Mouse (Mus musculus): ENCODE data around the gene Cdk5r1. TPM values are rescaled to one million over a fixed set of nuclear protein-coding genes. Genes with fewer than 3 reads are reported as not detected.

The Cdk5r1 gene
- polyA plus RNA-seq, 1 experiment: 1.6 TPM

DNA sequence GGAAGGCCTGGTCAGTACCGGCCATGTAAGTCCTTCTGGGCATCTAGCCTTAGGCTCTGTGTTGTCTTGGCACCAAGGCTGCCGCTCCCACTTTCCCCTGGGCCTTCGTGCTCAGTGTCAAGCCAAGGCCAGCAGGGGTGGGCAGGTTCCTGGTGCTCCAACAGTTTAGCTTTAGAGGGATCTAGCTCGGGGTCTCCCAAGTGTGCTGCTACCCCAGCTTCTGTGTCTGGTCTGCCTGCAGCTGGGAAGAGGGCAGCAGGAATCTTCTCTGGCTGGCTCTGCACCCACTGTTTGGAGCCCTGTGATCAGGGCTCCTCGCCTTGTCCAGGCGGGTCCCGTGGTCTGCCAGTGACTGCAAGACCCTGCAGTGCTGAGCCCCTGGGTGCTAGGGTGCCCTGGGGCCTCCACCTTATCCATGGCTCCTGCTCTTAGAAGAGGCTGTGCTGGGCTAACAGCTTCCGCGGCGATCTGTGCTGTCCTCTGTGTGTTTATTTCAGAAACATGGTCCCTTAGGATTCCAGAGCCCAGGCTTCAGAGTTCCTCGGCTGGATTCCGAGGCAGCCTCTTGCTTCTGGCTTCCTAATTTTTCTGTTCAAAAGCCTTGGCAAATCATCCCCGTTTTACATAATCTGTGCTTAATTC is 4.7 kb downstream of the Cdk5r1 start:
- no peak for DNase-seq (ENCODE audit: low read depth)

DNA sequence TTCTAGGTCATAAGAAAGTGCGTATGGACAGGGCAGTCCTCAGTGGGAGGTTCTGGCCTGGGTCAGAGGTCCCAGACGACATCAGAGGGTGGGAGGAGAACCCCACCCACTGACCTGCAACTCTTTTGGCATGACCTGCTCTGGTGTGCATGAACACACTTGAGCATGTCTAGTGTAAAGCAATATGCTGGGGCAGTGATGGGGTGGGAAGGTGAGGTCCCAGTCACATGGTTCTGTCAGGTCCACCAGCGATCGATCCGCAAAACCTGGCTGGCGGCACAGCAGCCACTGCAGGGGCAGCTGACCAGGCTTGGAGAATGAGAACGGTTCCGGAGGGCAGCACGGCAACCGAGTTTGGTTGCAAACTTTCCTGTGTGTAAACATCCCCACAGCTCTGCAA is 5.5 kb downstream of the Cdk5r1 start:
- no peak for DNase-seq (ENCODE audit: low read depth)

DNA sequence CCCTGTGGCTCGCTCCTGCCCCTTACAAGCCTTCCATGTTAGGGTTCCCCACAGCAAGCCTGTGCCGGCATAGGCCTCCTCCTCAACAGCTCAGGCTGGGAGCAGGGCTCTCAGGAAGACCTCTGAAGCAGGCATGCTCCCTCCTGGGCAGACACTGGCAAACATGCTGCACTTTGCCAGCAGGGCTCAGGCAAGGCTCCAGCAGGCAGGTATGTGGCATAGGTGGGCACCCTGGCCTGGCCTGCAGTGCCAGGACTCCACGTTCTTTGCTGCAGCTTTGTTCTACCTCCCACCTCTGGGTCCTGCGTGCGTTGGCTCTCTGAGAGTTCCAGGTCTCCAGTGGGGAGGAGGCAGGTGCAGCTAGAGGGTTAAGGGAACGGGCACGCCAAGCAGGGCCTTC is 6.1 kb downstream of the Cdk5r1 start:
- DNase-seq (ENCODE audit: low read depth): no peak

DNA sequence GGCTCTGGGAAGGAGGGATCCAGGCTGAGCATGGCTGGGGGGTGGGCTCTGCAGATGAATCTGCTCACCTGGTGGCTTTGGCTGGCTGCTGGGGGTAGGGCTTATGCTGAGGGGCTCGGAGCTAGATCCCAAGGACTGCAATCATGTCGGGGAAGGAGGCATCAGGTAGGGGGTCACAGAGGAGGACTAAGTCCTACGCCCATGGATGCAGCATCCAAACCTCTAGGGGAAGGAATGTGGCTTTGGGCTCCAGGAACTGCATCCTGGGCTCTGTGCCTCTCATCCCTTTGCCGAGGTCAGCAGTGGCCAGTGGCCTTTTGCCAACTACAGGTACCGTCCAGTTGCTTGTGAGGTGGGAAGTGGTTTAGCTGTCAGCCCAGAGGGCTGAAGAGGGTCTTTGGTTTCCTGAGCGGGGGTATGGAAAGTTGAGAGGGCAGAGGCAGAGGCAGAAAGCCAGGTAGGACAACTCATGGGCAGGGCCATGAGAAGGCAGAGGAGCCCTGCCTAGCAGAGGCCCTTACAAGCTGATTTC is 6.8 kb downstream of the Cdk5r1 start:
- DNase-seq (ENCODE audit: low read depth): no peak

DNA sequence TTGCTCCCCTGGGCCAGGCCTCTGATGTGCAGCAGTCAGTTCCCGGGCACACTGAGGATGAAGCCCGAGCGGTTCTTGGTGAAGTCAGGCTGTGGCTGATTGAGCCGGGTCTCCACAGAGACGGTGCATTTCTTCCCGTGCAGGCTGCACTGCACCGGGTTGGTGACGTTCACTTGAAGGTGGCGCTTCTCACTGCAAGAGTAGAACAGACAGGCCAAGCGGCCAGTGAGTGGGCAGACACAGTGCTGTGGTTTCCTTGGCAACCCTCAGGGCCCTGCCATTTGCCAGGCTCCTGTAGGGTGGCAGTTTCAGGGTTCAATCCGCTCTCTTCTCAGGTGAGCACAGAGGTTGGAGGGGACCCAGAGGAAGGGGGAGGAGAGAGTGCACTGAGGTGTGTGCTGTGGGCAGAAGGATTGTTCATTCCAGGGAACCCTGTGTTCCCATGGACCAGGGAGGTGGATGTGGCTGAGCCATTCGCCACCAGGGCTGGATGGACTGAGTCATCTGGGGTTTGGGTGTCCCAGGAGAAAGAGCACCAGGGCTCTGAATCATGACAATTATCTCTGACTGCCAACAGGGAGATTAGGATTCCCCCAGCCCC is 7.5 kb downstream of the Cdk5r1 start:
- DNase-seq (ENCODE audit: low read depth): no peak

DNA sequence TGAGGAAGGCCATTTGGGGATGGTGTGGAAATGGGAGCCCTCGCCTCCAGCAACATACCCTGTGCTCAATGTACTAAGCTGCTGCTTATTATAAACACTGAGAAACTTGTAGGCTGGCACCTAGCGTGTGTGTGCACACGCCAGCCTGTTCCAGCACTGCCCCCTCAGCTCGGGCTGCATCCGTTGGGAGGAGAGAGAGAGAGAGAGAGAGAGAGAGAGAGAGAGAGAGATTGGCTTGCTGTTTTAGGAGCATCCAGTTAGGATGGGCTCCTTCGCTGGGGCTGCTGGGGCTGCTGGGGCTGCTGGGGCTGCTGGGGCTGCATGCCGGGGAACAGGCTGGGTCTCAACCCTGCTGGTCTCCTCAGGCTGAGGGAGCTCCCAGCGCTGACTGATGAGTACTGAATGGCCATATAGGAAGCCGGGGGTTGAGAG is 8.3 kb downstream of the Cdk5r1 start:
- DNase-seq (ENCODE audit: low read depth): no peak

DNA sequence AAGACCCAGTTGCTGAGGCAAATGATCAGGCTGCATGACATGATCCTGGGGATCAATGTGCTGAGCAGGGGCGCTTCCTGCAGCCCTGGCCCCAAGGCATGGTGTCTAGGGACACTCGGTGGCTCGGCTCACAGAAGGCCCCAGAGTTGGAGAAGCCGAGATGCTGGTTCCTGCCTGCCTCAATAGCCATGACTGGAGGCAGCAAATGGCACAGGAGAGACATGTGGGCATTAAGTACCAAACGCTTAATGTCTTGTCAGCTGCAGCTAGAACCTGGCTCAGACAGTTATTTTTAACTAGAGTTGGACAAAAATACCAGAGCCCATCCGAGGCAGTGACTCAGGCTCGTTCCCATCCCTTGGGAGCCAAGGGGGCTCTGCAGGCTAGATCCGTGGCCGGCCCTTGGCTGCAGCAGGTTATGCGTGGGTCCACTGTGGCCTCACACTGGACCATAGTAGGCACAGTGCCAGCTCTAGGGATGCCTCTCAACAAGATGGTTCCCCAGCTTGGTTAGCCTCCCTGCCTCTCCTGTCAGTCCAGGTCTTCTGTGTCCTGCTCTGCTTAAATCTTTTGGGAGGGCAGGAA is 8.9 kb downstream of the Cdk5r1 start:
- DNase-seq (ENCODE audit: low read depth): no peak

DNA sequence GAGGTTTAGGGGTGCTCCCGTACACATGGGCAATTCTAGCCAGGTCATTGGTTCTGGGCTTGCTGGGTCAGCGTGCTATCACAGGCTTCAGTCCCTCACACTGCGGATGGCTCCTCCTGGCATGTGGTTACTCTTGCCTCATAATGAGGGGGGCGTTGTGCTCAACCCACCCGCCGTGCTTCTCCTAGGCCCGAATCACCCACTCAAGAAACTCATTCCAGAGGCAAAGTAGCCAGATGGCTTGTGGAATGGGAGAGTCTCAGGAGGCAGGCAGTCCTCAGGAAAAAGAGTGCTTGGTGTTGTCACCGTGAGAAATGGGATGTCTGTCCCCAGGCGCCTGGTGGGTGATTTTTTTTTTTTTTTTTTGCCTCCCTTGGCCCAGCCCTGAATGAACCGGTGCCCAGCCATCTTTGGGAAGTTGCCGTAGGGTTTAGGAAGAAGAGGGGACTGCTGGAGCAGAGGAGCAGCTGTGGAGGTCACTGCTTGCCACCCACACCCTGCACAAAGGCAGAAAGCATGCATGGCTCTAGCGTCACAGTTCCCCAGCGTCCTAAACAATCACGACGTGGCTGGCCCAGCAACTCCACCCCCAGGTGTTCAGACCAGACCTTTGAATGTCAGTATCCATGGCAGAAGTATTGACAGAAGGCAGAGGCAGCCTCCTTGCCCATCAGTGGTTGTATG is 11.2 kb downstream of the Cdk5r1 start:
- DNase-seq (ENCODE audit: low read depth): no peak

DNA sequence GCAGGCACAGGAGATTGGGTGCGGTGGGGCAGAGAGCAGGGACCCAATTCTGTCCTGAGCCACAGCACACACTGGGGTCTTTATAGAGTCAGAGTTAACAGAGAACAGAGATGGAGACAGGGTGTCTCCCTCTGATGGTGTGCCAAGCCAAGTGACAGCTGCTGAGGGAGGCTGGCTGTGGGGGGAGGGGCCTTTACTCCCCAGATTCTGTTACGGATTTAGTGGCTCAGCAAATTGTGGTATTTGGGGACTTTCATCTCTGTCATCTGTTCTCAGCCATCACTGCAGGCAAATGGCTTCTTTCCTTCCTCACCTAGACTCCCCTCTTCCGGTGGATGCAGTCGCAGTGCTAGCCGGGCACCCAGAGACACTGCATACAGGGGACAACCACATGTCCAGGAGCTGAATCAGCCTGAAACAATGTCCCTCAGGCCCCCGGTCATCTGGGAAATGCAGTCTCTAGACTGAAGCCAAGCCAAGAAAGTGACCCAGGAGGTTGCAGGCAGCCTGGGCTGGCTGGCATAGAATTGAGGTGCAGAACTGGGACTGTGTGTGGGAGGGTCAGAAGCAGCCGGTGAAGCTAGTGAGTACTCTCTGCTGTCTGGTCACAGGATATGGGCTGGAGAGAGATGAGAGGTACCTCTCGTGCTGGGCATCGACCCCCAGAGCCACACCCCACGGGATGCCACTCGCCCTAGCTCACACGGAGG is 12.5 kb downstream of the Cdk5r1 start:
- no peak for DNase-seq (ENCODE audit: low read depth)

DNA sequence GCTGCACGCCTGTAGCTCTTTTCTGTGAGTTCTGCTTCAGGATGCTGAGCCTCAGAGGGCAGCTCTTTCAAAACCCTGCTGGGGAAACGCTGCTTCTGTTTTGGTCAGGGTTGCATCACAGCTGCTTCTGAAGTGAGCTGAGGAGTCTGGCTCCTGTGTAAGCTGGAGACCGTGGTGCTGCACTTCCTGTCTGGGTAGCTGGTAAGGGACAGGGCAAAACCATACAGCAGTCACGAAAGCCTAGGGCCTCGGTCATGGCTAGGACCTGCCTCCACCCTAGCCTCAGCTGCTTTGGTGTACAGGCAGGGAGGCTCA is 13.0 kb downstream of the Cdk5r1 start:
- no peak for DNase-seq (ENCODE audit: low read depth)

DNA sequence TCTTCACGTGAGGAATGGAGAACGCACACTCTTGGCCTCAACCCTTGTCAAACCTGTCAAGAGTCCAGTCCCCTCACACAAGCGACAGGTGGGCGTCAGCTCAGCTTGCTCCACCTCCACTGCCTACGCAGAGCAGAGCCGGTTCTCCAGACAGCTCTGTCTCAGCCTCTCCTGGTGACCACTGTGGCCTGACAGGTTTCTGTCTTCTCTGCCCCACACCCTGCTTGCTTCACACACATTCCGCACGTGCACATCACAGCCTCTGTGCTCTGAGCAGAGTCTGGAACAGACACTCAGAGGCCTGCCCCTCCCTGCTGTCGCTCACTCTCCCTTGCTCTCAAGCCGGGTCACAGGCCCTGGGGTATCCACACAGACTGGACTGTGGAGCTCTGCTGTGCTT is 14.0 kb downstream of the Cdk5r1 start:
- DNase-seq (ENCODE audit: low read depth): no peak

DNA sequence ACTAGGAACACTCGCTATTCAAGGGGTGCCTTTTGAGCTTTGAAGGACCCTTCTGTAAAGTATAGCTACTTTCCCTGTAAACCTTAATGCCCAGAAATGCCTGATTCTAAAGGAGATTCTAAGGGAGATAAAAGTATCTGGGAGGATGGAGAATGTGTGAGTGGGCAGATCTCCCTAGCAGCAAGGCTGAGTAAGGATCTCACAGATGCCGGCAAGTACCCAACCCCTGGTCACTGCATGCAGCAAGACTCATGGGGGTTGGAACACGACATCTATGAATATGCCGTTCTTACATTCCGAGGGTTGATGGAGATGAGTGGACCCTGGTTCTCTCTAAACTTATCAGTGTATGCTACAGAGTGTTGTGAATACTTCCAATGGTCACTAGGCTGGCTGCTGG is 16.4 kb downstream of the Cdk5r1 start:
- DNase-seq (ENCODE audit: low read depth): no peak

DNA sequence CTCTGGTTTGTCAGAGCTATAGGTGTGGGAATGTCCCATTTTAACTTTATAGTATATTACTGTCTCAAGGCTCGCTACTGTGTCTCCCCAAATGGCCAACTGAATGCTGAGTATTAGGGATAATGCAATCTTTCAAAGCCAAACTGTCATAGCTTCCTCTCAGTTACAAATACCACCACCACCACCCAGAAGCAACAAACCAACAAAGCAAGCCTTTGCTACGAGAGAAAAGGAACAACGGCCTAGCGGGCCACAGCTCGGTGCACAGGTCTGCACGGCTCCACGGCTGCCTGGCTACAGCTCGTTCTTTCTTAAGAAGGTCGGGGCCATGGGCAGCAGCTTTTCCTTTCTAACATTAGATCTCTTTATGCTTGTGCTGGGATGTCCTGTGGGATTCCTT is 18.0 kb downstream of the Cdk5r1 start:
- DNase-seq (ENCODE audit: low read depth): no peak

DNA sequence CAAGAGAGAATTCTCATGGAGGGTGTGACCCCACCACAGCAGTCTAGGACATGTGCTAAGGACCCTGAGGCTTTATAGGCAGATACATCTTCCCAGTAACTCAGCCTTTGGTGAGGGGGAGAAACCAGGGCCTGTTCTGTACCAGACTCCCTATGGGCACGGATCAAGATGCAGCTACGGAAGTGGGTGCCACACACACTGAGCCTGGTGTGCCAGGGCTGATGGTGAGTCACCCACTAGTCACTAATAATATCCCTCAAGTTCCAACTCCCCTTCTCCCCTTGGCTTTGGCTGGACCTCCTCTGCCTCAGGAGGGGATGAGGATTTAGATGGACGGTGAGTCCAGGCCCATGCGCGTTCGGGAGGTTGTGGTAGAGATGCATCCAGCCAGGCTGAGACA is 19.1 kb downstream of the Cdk5r1 start:
- no peak for DNase-seq (ENCODE audit: low read depth)

DNA sequence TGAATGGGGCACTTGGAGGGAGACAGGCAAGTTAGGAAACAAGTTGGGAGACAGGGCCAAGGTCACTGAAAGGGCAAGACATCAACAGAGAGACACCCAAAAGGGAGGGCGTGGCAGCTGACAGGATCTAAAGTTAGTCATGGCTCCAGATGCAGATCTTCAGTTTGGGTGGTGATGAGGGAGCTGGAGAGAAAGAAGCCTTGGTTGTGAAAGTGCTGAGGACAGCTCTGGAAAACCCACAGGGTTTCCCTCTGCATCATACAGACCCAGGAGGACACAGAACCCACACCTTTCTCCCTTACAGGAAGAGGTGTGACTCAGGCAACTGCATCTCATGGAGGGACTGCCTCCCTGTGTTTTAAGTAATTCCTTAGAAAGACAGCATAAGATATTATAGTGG is 19.8 kb downstream of the Cdk5r1 start:
- no peak for DNase-seq (ENCODE audit: low read depth)

DNA sequence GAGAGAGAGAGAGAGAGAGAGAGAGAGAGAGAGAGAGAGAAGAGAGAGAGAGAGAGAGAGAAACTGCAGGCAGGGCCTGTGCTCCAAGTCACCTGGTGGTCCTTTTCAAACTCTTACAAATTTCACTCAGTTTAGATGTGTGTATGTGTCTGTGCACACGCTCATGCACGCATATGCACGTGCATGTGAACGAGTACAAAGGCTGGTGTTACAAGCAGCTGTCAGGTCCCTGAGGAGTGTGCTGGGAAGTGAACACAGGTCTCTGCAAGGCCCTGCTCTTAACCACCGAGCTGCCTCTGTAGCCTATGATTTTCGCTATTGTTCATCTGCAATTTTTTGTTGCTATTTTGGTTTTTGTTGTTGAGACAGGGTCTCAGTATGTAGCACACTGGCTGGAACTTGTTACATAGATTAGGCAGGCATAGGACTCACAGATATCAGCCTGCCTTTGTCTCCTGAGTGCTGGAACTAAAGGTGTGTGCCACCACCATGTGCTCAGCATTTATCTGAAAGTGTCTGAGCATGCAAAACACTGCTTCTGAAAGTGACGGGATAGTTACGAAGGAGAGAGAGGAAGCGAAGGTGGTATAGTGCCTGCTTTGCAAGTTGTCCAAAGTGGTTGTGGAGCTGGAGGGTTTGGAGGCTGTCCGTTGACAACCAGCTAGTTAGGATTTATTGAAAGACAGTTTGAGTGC is 20.5 kb downstream of the Cdk5r1 start:
- DNase-seq (ENCODE audit: low read depth): no peak

DNA sequence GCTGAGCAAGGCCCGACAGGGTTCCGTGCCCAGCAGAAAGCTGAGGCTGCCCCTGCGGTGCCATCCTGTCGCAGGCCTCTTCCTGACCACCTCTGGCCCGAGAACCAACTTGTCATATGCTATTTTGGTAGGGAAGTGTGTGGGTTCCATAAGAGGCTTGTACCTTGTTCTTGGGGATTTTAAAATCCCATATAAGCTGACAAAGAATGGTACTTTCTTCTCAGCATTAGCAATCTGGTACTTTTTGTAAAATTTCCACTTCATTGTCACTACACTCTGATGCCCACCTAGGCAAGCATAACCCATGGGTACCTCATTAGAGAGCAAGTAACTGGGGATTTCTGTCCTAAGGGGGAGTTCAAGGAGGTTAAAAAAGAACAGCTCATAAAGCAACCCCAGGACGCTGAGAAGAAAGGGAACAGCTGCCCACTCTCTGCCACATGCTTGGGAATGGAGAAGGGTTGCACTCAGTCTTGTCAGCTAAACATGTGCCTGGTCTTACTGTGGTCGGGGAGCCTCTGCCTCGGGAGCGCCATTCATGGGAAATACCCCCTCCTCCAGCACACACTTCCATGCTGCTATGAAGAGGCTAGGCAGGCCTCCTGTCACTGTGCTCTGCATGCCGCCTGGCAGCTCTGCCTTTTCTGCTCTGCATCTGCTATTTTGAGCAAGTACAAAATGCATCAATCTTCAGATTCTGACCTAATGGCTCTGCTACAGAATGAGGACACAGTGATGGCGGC is 21.7 kb downstream of the Cdk5r1 start:
- DNase-seq (ENCODE audit: low read depth): no peak

DNA sequence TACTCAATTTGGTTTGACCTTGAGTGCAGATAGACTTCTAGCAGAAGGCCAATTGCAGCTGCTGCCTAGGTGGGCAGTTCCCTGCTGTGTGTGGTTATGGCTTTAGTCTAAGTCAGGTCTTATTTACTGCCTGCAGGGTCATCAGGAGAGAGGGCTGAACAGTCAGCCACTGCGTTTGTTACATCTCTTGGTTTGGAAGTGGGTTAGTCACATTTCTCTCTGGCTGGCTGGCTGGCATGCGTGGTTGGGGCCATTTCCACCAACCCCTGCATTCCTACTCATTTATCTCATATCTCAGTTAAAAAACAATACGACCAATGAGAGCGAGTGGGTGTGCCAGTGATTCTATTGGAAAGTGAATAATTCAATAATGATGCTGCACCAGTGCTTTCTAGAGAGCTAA is 22.7 kb downstream of the Cdk5r1 start:
- no peak for DNase-seq (ENCODE audit: low read depth)

DNA sequence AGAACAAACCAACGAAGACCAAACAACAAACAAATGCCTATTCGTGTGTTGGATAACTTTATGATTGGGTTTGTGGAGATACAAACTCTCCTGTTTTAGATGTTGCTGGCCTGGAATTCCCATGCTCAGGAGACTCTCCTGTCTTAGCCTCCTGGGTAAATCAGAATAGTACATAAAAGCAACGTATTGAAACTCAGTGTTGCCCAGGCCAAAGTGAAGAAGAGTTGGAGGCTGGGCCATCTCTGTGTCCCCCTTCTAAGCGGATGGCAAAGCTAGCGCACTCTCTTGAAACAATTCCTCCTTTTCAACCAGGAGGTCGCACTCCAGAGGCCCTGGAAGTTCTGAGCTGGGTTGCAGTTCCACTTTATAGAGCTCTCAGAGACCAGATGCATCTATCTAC is 26.5 kb downstream of the Cdk5r1 start:
- no peak for DNase-seq (ENCODE audit: low read depth)

DNA sequence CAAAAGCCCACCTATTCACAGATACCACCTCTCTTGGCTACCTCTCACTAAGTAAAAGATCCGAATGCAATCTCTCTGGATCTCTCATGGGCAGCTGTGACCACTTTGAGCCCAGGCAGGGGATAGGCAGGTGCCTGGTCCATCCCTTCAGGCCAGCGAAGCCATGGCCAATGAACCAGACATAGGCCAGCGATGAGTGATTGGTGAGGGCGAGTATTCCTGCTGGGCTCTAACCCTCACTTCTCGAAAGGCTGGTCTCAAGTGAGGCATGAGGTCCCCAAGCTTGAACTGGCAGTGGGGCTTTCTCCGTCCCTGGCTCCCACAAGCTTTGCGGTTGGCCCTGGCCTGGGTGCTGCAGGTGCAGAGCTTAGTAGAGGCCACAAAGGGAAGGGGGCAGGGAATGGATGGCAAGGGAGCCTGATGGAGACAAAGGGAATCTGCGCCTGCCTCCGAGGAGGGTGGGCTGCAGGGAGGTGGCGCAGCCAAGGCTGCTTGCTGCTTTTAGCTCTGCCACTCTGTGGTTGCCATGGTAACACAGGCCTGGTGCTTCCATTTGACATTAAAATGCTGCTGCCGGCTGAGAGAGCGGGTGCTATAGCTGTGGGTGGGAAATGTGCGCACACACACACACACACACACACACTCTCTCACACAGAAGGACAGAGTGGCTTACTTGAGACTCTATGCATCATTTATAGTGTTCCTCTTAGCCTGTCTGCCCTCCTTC is 27.1 kb downstream of the Cdk5r1 start:
- no peak for DNase-seq (ENCODE audit: low read depth)

Data from gonadal fat pad, adult 2 months (tissue).